Mouse (Mus musculus) embryonic facial prominence, embryonic 14.5 days (tissue): ENCODE measurements around the gene Acer2. TPM values are rescaled to one million over a fixed set of nuclear protein-coding genes. Genes with fewer than 3 reads are reported as not detected.

Experiments used
- ATAC-seq: fragments of 200-750 bp; cut with Nextera tagmentation; 2 replicates; pipeline ENCODE4 v1.8.0; 2017; ENCODE audit warnings: low read depth, moderate number of reproducible peaks, moderate TSS enrichment
- DNase-seq: peaks from one replicate; pipeline ENCODE4 v3.0.0-alpha.2; 2015; ENCODE audit warnings: low spot score
- H3K27ac ChIP-seq: fragments of 300-500 bp; sonication (generic); replicated peaks from 2 replicates; pipeline ENCODE4 v1.5.1; 2014; ENCODE audit warnings: low read depth, mild to moderate bottlenecking, low read length, moderate library complexity
- H3K27me3 ChIP-seq: fragments of 300-500 bp; sonication (generic); replicated peaks from 2 replicates; pipeline ENCODE4 v1.6.1; 2014; ENCODE audit warnings: low read length; ENCODE audit not compliant: control insufficient read depth, insufficient read depth
- H3K36me3 ChIP-seq: fragments of 300-500 bp; sonication (generic); 2 replicates; pipeline ENCODE4 v1.6.1; 2014; ENCODE audit warnings: low read length, mixed read lengths; ENCODE audit not compliant: control insufficient read depth, insufficient read depth
- H3K4me1 ChIP-seq: fragments of 300-500 bp; sonication (generic); 2 replicates; pipeline ENCODE4 v1.6.1; 2014; ENCODE audit warnings: antibody characterized with exemption, low read length; ENCODE audit not compliant: control insufficient read depth, insufficient read depth
- H3K4me2 ChIP-seq: fragments of 300-500 bp; sonication (generic); 2 replicates; pipeline ENCODE4 v1.6.1; 2014; ENCODE audit warnings: low read depth, mild to moderate bottlenecking, low read length, moderate library complexity, mixed read lengths
- H3K4me3 ChIP-seq: fragments of 300-500 bp; sonication (generic); 2 replicates; pipeline ENCODE4 v1.5.1; 2014; ENCODE audit warnings: low read depth, mild to moderate bottlenecking, low read length
- H3K9ac ChIP-seq: fragments of 300-500 bp; sonication (generic); 2 replicates; pipeline ENCODE4 v1.6.1; 2014; ENCODE audit warnings: low read depth, mild to moderate bottlenecking, low read length, moderate library complexity, mixed read lengths
- H3K9me3 ChIP-seq: fragments of 300-500 bp; sonication (generic); 2 replicates; pipeline ENCODE4 v1.6.1; 2016; ENCODE audit warnings: low read length; ENCODE audit not compliant: control insufficient read depth
- WGBS: fragments of 180-500 bp; shearing (Covaris S2); extraction: QIAGEN DNeasy Blood & Tissue Kit; methylation state at CpG from one replicate; pipeline ENCODE4 v1.1.7; 2014; 5-methylcytosine and 5-hydroxymethylcytosine counted together
- polyA plus RNA-seq: library from polyadenylated mRNA; unstranded; fragments of >200 nt; fragmentation: Nextera tagmentation; extraction: Ambion mirVana; gene quantifications from 2 replicates; pipeline ENCODE4 v1.2.1, GENCODE M21; 2014

Acer2 gene
- polyA plus RNA-seq, 1 experiment from 2014 or later, result 9.4 TPM

- Histone ChIP-seq H3K4me3 (no peak overlapping the region), H3K36me3 (no peaks in the 10 kb centered on the region), H3K4me1 (no peaks in the 10 kb centered on the region), H3K27me3 (no peaks in the 10 kb centered on the region), H3K4me2 (no peak overlapping the region), H3K9me3 (no peaks in the 10 kb centered on the region), H3K27ac (no peak overlapping the region), H3K9ac (no peak overlapping the region)
- DNase-seq, result no peak
- no peak for ATAC-seq
- 82% methylated on average over 4 of the region's 4 CpGs for whole genome bisulfite sequencing
Observed at GRCm38 (mm10) chr4:86881178-86881577, 7.0 kb downstream of the Acer2 start.

- 79% methylated on average over 2 of the region's 2 CpGs for WGBS
Observed at GRCm38 (mm10) chr4:86882413-86882812, 8.2 kb downstream of the Acer2 start.

DNA sequence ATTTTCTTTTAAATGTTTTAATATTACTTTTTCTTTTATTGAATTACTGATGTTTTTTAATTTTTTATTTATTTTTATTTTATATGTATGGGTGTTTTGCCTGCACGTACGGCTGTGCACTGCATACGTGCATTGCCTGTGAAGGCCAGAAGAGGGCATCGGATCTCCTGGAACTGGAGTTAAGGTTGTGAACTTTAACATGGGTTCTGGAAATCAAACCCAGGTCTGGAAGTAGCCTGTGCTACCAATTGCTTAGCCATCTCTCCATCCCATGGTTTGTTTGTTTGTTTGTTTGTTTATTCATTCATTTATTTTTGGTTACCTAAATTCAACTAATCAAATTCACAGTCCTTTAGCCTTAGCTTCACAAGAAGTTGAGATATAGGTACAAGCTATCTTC is 10.7 kb downstream of the Acer2 start:
- no peaks in the 10 kb centered on the region for H3K4me1 ChIP-seq
- H3K27me3 ChIP-seq, result no peaks in the 10 kb centered on the region
- H3K9ac ChIP-seq, result no peak overlapping the region
- 42% methylated on average over 4 of the region's 4 CpGs for WGBS
- no peak for ATAC-seq
- H3K4me3 ChIP-seq, result no peak overlapping the region
- no peak overlapping the region for H3K27ac ChIP-seq
- H3K9me3 ChIP-seq, result no peaks in the 10 kb centered on the region
- no peak for DNase-seq
- H3K4me2 ChIP-seq, result no peak overlapping the region
- H3K36me3 ChIP-seq, result no peaks in the 10 kb centered on the region

More at GRCm38 (mm10) chr4:86882413-86882812, 8.2 kb downstream of the Acer2 start:
- Histone ChIP-seq H3K4me1 (no peaks in the 10 kb centered on the region), H3K9me3 (no peaks in the 10 kb centered on the region), H3K36me3 (no peaks in the 10 kb centered on the region), H3K4me3 (no peak overlapping the region), H3K27ac (no peak overlapping the region), H3K4me2 (no peak overlapping the region), H3K9ac (no peak overlapping the region), H3K27me3 (no peaks in the 10 kb centered on the region)
- no peak for DNase-seq
- ATAC-seq, result no peak

GRCm38 (mm10) chr4:86885790-86886159 is 11.6 kb downstream of the Acer2 start:
- Histone ChIP-seq H3K4me3 (peak overlapping the region; percentile 23), H3K36me3 (no peaks in the 10 kb centered on the region), H3K9ac (peak overlapping the region; percentile 0; the same call in 1 of the 2 replicates), H3K4me1 (no peaks in the 10 kb centered on the region), H3K9me3 (no peaks in the 10 kb centered on the region), H3K27ac (no peak overlapping the region), H3K27me3 (no peaks in the 10 kb centered on the region), H3K4me2 (peak overlapping the region; percentile 50)
- WGBS, result 48% methylated on average over 12 of the region's 12 CpGs
- DNase-seq (no peak), ATAC-seq (no peak)

- H3K9ac ChIP-seq, result peak overlapping the region; percentile 46; the same call in 1 of the 2 replicates
- no peaks in the 10 kb centered on the region for H3K27me3 ChIP-seq
- WGBS, result 27% methylated on average over 18 of the region's 18 CpGs
- peak overlapping the region; percentile 23 for H3K4me3 ChIP-seq
- H3K4me2 ChIP-seq, result peak overlapping the region; percentile 50
- DNase-seq (peak; percentile 57), ATAC-seq (peak; percentile 57; the same call in 1 of the 2 replicates)
- H3K4me1 ChIP-seq, result no peaks in the 10 kb centered on the region
- H3K9me3 ChIP-seq, result no peaks in the 10 kb centered on the region
- no peaks in the 10 kb centered on the region for H3K36me3 ChIP-seq
- H3K27ac ChIP-seq, result no peak overlapping the region; the same call in 1 of the 2 replicates
Observed at GRCm38 (mm10) chr4:86886160-86886878, 12.1 kb downstream of the Acer2 start.

DNA sequence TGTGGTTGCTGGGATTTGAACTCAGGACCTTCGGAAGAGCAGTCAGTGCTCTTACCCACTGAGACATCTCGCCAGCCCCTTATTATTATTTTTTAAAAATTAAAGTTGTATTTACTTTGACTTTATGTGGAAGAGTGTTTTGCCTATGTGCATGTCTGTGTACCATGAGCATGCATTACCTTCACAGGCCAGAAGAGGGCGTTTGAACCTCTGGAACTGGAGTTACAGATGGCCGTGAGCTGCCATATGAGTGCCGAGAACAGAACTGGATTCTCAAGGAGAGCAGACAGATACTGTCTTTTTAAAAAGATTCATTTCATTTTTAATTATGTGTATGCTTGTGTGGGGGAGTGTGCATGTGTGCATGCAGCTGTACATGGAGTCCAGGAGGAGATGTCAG is 13.7 kb downstream of the Acer2 start:
- no peaks in the 10 kb centered on the region for H3K27me3 ChIP-seq
- H3K9me3 ChIP-seq, result no peaks in the 10 kb centered on the region
- WGBS, result 73% methylated on average over 5 of the region's 5 CpGs
- no peak overlapping the region for H3K27ac ChIP-seq
- no peak overlapping the region for H3K4me3 ChIP-seq
- H3K4me1 ChIP-seq, result no peaks in the 10 kb centered on the region
- DNase-seq, result no peak
- no peak for ATAC-seq
- H3K4me2 ChIP-seq, result no peak overlapping the region
- H3K36me3 ChIP-seq, result no peaks in the 10 kb centered on the region
- H3K9ac ChIP-seq, result no peak overlapping the region

- Histone ChIP-seq H3K4me2 (no peak overlapping the region), H3K9me3 (no peaks in the 10 kb centered on the region), H3K9ac (no peak overlapping the region), H3K27ac (no peak overlapping the region), H3K27me3 (no peaks in the 10 kb centered on the region), H3K4me1 (no peaks in the 10 kb centered on the region), H3K4me3 (no peak overlapping the region), H3K36me3 (no peaks in the 10 kb centered on the region)
- DNase-seq, result no peak
- 70% methylated on average over 7 of the region's 7 CpGs for WGBS
- ATAC-seq, result no peak
Observed at GRCm38 (mm10) chr4:86897411-86897810, 23.2 kb downstream of the Acer2 start.

- Histone ChIP-seq H3K4me2 (no peak overlapping the region), H3K4me3 (no peak overlapping the region), H3K9me3 (no peaks in the 10 kb centered on the region), H3K27me3 (no peaks in the 10 kb centered on the region), H3K4me1 (no peaks in the 10 kb centered on the region), H3K9ac (no peak overlapping the region; the same call in 1 of the 2 replicates), H3K36me3 (no peaks in the 10 kb centered on the region), H3K27ac (no peak overlapping the region; the same call in 1 of the 2 replicates)
- WGBS, result 43% methylated on average over 14 of the region's 14 CpGs
- DNase-seq (peak; percentile 62), ATAC-seq (no peak)
Observed at GRCm38 (mm10) chr4:86898791-86899474, 24.7 kb downstream of the Acer2 start.
